Mouse (Mus musculus): ENCODE measurements around the gene 9230112D13Rik. TPM values are rescaled to one million over a fixed set of nuclear protein-coding genes. Genes with fewer than 3 reads are reported as not detected.

9230112D13Rik gene
- total RNA-seq, 4 experiments from 2014 or later = not detected

- no peak for DNase-seq (ENCODE audit: low spot score in 2 of 2)
Observed at GRCm38 (mm10) chr14:34541896-34542295, 19.3 kb upstream of the 9230112D13Rik start.

GRCm38 (mm10) chr14:34540685-34541162, 18.1 kb upstream of the 9230112D13Rik start:
- no peak for DNase-seq (ENCODE audit: low spot score in 2 of 2)

GRCm38 (mm10) chr14:34535883-34536282, 13.3 kb upstream of the 9230112D13Rik start:
- DNase-seq (ENCODE audit: low spot score in 2 of 2) = no peak

- no peak for DNase-seq (ENCODE audit: low spot score in 2 of 2)
Observed at GRCm38 (mm10) chr14:34533537-34533936, 10.9 kb upstream of the 9230112D13Rik start.

- no peak for DNase-seq (ENCODE audit: low spot score in 2 of 2)
Observed at GRCm38 (mm10) chr14:34532536-34532935, 9.9 kb upstream of the 9230112D13Rik start.

GRCm38 (mm10) chr14:34528804-34529203, 6.2 kb upstream of the 9230112D13Rik start:
- DNase-seq (ENCODE audit: low spot score in 2 of 2) = no peak

GRCm38 (mm10) chr14:34517959-34518544, 4.5 kb downstream of the 9230112D13Rik start:
- no peak for DNase-seq (ENCODE audit: low spot score in 2 of 2)

- DNase-seq (ENCODE audit: low spot score in 2 of 2) = no peak
Observed at GRCm38 (mm10) chr14:34516960-34517577, 5.5 kb downstream of the 9230112D13Rik start.

GRCm38 (mm10) chr14:34515860-34516259, 6.7 kb downstream of the 9230112D13Rik start:
- DNase-seq (ENCODE audit: low spot score in 2 of 2) = no peak

GRCm38 (mm10) chr14:34514120-34514519, 8.5 kb downstream of the 9230112D13Rik start:
- no peak for DNase-seq (ENCODE audit: low spot score in 2 of 2)

GRCm38 (mm10) chr14:34512602-34513001, 10.0 kb downstream of the 9230112D13Rik start:
- no peak for DNase-seq (ENCODE audit: low spot score in 2 of 2)

- no peak for DNase-seq (ENCODE audit: low spot score in 2 of 2)
Observed at GRCm38 (mm10) chr14:34511901-34512300, 10.7 kb downstream of the 9230112D13Rik start.

- no peak for DNase-seq (ENCODE audit: low spot score in 2 of 2)
Observed at GRCm38 (mm10) chr14:34508842-34509439, 13.7 kb downstream of the 9230112D13Rik start.

- DNase-seq (ENCODE audit: low spot score in 2 of 2) = no peak
Observed at GRCm38 (mm10) chr14:34508187-34508840, 14.3 kb downstream of the 9230112D13Rik start.

- no peak for DNase-seq (ENCODE audit: low spot score in 2 of 2)
Observed at GRCm38 (mm10) chr14:34505309-34505708, 17.3 kb downstream of the 9230112D13Rik start.

- no peak for DNase-seq (ENCODE audit: low spot score in 2 of 2)
Observed at GRCm38 (mm10) chr14:34504377-34504776, 18.2 kb downstream of the 9230112D13Rik start.

- DNase-seq (ENCODE audit: low spot score in 2 of 2) = no peak
Observed at GRCm38 (mm10) chr14:34503759-34504158, 18.8 kb downstream of the 9230112D13Rik start.

GRCm38 (mm10) chr14:34503325-34503647, 19.3 kb downstream of the 9230112D13Rik start, which contains the start of gene Bmpr1a:
Gene Bmpr1a, minus strand, starts transcription at chr14:34503341.
- DNase-seq (ENCODE audit: low spot score in 2 of 2) = no peak

GRCm38 (mm10) chr14:34502475-34503324, 19.9 kb downstream of the 9230112D13Rik start:
- DNase-seq (ENCODE audit: low spot score in 2 of 2) = peak; percentile 67 to 84

GRCm38 (mm10) chr14:34501804-34502474, 20.7 kb downstream of the 9230112D13Rik start:
- DNase-seq (ENCODE audit: low spot score in 2 of 2) = peak in 1 of 2 experiments; percentile 35

GRCm38 (mm10) chr14:34501447-34501803, 21.2 kb downstream of the 9230112D13Rik start:
- DNase-seq (ENCODE audit: low spot score in 2 of 2) = no peak

Measured in layer of hippocampus, adult 8-10 months (tissue).